Mouse (Mus musculus) c-Kit-positive CD71-negative TER-119-negative erythroid progenitor cells, embryonic 14.5 days (primary cell): ENCODE measurements around the gene Klra6.
"Not testable (repeated sequence)": the region's sequence is repeated elsewhere in the genome, so short reads cannot be mapped to it uniquely, and the experiment has no call there.

ENCODE experiments used
- DNase-seq: peaks from one replicate; pipeline ENCODE4 v3.0.0-alpha.2; 2013; ENCODE audit warnings: low read depth

The Klra6 gene

GRCm38 (mm10) chr6:130026854-130027253 lies at the start of gene Klra6:
Klra6 (minus strand) TSS chr6:130026954.
- DNase-seq = no peak

GRCm38 (mm10) chr6:130067171-130067570 lies 40.4 kb upstream of the Klra6 start, which contains the start of gene Klra4:
Klra4 (minus strand) TSS chr6:130067271.
- not testable (repeated sequence) for DNase-seq

GRCm38 (mm10) chr6:130065196-130065595 lies 38.4 kb upstream of the Klra6 start:
- DNase-seq = no peak

- DNase-seq = not testable (repeated sequence)
Observed at GRCm38 (mm10) chr6:130035146-130035545, 8.4 kb upstream of the Klra6 start.

- not testable (repeated sequence) for DNase-seq
Observed at GRCm38 (mm10) chr6:130031493-130032089, 4.8 kb upstream of the Klra6 start.
